Mouse (Mus musculus): ENCODE measurements at regions not wholly inside any gene's neighbourhood (a gene's known extent, or its start where the extent isn't known, plus 50 kb on each side); places are given as distances from the start of the nearest gene placed in this dataset.

DNA sequence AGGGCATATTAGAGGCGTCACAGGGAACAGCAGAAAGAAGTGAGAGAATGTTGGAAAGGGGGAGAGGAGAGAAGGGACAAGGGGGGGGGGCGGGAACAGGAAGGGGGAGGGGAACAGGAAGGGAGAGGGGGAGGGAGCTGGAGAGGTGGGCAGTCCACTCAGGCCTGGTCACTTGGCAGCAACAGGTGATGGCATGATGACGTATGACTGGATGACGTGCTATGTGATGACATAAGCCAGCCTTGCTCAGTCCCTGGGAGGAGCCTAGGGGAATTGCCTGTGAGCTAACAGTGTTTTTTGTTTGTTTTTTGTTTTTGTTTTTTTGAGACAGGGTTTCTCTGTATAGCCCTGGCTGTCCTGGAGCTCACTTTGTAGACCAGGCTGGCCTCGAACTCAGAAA lies 80.6 kb downstream of the Sik1 start:
- Histone ChIP-seq H3K36me3 (replicated peaks; ENCODE audit: low read length) (peaks cover 3% of the 10 kb centered on the region), H3K27me3 (replicated peaks) (peaks cover 51% of the 10 kb centered on the region), H3K9me3 (peaks cover 41% of the 10 kb centered on the region), H3K4me3 (replicated peaks) (no peak overlapping the region), H3K4me1 (peaks cover 4% of the 10 kb centered on the region; the same call in 1 of the 2 replicates)
- TF ChIP-seq FLI1 (IDR thresholded peaks at IDR 0.05; ENCODE audit: low read length), result no peak
- no peak for TF ChIP-seq GATA1 (IDR thresholded peaks at IDR 0.05; ENCODE audit: borderline replicate concordance, low read length)

DNA sequence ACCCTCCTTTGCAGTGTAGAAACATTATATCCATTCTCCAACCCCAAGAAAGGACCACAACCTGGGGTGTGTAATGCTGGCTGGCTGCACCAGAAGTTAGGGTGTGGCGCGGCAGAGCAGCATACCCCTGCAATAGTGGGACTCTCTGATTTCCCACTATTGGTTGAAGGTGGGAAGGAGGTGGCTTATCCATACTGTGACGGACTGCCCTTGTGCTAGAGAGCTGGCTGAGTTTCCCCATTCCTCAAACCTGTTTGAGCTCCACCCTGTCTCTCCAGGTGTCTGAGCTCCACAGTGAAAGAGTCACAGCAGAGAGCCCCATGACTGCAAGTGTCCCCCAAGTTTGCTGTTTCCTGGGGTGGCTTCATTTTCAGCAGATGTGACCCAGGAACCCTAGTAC lies 79.6 kb downstream of the Sik1 start:
- Histone ChIP-seq H3K9me3 (peaks cover 32% of the 10 kb centered on the region), H3K4me1 (peaks cover 8% of the 10 kb centered on the region; the same call in 1 of the 2 replicates), H3K36me3 (replicated peaks; ENCODE audit: low read length) (no peaks in the 10 kb centered on the region), H3K27me3 (replicated peaks) (peaks cover 60% of the 10 kb centered on the region), H3K4me3 (replicated peaks) (no peak overlapping the region)
- TF ChIP-seq FLI1 (IDR thresholded peaks at IDR 0.05; ENCODE audit: low read length) (no peak), GATA1 (IDR thresholded peaks at IDR 0.05; ENCODE audit: borderline replicate concordance, low read length) (no peak)

- peaks cover 21% of the 10 kb centered on the region for H3K9me3 ChIP-seq
- H3K36me3 ChIP-seq (replicated peaks; ENCODE audit: low read length), result no peaks in the 10 kb centered on the region
- TF ChIP-seq GATA1 (IDR thresholded peaks at IDR 0.05; ENCODE audit: borderline replicate concordance, low read length) (no peak), FLI1 (IDR thresholded peaks at IDR 0.05; ENCODE audit: low read length) (no peak)
Measured at GRCm38 (mm10) chr17:31776949-31777607, 78.5 kb downstream of the Sik1 start.

GRCm38 (mm10) chr17:31777751-31778150 lies 77.9 kb downstream of the Sik1 start:
- no peak for TF ChIP-seq FLI1 (IDR thresholded peaks at IDR 0.05; ENCODE audit: low read length)
- no peak for TF ChIP-seq GATA1 (IDR thresholded peaks at IDR 0.05; ENCODE audit: borderline replicate concordance, low read length)

More at GRCm38 (mm10) chr17:31776949-31777607, 78.5 kb downstream of the Sik1 start:
- peaks cover 8% of the 10 kb centered on the region; the same call in 1 of the 2 replicates for H3K4me1 ChIP-seq
- H3K27me3 ChIP-seq (replicated peaks), result peaks cover 70% of the 10 kb centered on the region
- no peak overlapping the region for H3K4me3 ChIP-seq (replicated peaks)

DNA sequence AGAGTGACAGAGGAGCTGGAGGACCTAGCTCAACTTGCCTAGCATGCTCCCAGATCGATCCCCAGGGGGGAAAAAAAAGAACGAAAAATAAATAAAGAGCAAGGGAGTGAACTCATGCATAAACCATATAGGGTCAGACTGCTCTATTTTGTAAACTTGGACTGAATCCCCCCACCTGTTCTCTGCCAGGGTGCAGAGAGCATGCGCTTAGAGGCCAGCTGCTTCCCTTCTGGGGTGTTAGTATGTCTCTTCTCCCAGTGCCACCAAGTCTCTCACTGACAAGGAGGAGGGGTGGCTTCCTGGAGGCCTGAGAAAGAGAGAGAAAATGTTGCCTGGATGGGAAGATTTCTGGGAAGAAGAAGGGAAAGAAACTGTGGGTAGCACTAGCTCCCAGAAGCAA lies 76.1 kb downstream of the Sik1 start:
- no peak for TF ChIP-seq FLI1 (IDR thresholded peaks at IDR 0.05; ENCODE audit: low read length)
- TF ChIP-seq GATA1 (IDR thresholded peaks at IDR 0.05; ENCODE audit: borderline replicate concordance, low read length), result no peak

More at GRCm38 (mm10) chr17:31777751-31778150, 77.9 kb downstream of the Sik1 start:
- H3K9me3 ChIP-seq, result peaks cover 17% of the 10 kb centered on the region
- no peaks in the 10 kb centered on the region for H3K36me3 ChIP-seq (replicated peaks; ENCODE audit: low read length)
- H3K4me3 ChIP-seq (replicated peaks), result no peak overlapping the region
- peaks cover 71% of the 10 kb centered on the region for H3K27me3 ChIP-seq (replicated peaks)
- H3K4me1 ChIP-seq, result peaks cover 8% of the 10 kb centered on the region; the same call in 1 of the 2 replicates

DNA sequence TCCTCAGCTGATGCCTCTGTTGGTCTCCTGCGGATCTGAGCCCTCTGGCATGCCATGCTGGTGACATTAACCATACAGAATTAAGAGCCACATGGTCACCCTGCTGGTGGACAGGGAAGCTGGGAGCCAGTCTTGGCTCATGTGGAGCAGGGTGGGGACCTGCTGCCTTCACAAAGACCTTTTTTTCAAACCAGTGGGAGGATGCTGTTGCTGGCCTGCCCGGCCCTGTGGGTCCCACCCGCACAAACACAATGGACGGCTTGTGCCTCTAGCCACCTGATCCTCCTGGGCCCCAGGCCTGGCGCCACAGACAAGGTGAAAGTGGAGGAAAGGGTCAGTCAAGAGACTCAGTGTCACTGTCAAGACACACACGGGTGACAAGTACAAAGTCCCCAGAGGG lies 73.4 kb downstream of the Sik1 start:
- H3K4me1 ChIP-seq, result peaks cover 8% of the 10 kb centered on the region; the same call in 1 of the 2 replicates
- peaks cover 20% of the 10 kb centered on the region for H3K9me3 ChIP-seq
- H3K27me3 ChIP-seq (replicated peaks), result peaks cover 75% of the 10 kb centered on the region
- H3K36me3 ChIP-seq (replicated peaks; ENCODE audit: low read length), result no peaks in the 10 kb centered on the region
- no peak for TF ChIP-seq FLI1 (IDR thresholded peaks at IDR 0.05; ENCODE audit: low read length)
- TF ChIP-seq GATA1 (IDR thresholded peaks at IDR 0.05; ENCODE audit: borderline replicate concordance, low read length), result no peak
- no peak overlapping the region for H3K4me3 ChIP-seq (replicated peaks)

More for the DNA sequence above, 76.1 kb downstream of the Sik1 start:
- H3K4me1 ChIP-seq, result peaks cover 8% of the 10 kb centered on the region; the same call in 1 of the 2 replicates
- H3K9me3 ChIP-seq, result peaks cover 3% of the 10 kb centered on the region; the same call in 1 of the 2 replicates
- no peaks in the 10 kb centered on the region for H3K36me3 ChIP-seq (replicated peaks; ENCODE audit: low read length)
- H3K27me3 ChIP-seq (replicated peaks), result peaks cover 71% of the 10 kb centered on the region
- no peak overlapping the region for H3K4me3 ChIP-seq (replicated peaks)

GRCm38 (mm10) chr17:31783071-31783470 lies 72.5 kb downstream of the Sik1 start:
- no peaks in the 10 kb centered on the region for H3K36me3 ChIP-seq (replicated peaks; ENCODE audit: low read length)
- no peak overlapping the region for H3K4me3 ChIP-seq (replicated peaks)
- H3K4me1 ChIP-seq, result peaks cover 9% of the 10 kb centered on the region; the same call in 1 of the 2 replicates
- peaks cover 23% of the 10 kb centered on the region for H3K9me3 ChIP-seq
- peaks cover 72% of the 10 kb centered on the region for H3K27me3 ChIP-seq (replicated peaks)
- TF ChIP-seq GATA1 (IDR thresholded peaks at IDR 0.05; ENCODE audit: borderline replicate concordance, low read length) (no peak), FLI1 (IDR thresholded peaks at IDR 0.05; ENCODE audit: low read length) (no peak)

GRCm38 (mm10) chr17:31788316-31788715 lies 67.3 kb downstream of the Sik1 start:
- Histone ChIP-seq H3K36me3 (replicated peaks; ENCODE audit: low read length) (no peaks in the 10 kb centered on the region), H3K4me1 (peaks cover 37% of the 10 kb centered on the region), H3K27me3 (replicated peaks) (peaks cover 75% of the 10 kb centered on the region), H3K9me3 (peaks cover 23% of the 10 kb centered on the region), H3K4me3 (replicated peaks) (no peak overlapping the region)
- TF ChIP-seq FLI1 (IDR thresholded peaks at IDR 0.05; ENCODE audit: low read length), result no peak
- no peak for TF ChIP-seq GATA1 (IDR thresholded peaks at IDR 0.05; ENCODE audit: borderline replicate concordance, low read length)

- H3K36me3 ChIP-seq (replicated peaks; ENCODE audit: low read length), result no peaks in the 10 kb centered on the region
- TF ChIP-seq GATA1 (IDR thresholded peaks at IDR 0.05; ENCODE audit: borderline replicate concordance, low read length) (no peak), FLI1 (IDR thresholded peaks at IDR 0.05; ENCODE audit: low read length) (no peak)
- H3K4me3 ChIP-seq (replicated peaks), result peak overlapping the region; percentile 60
- peaks cover 41% of the 10 kb centered on the region for H3K4me1 ChIP-seq
- peaks cover 23% of the 10 kb centered on the region for H3K9me3 ChIP-seq
- H3K27me3 ChIP-seq (replicated peaks), result peaks cover 83% of the 10 kb centered on the region
Measured at GRCm38 (mm10) chr17:31789068-31789583, 66.5 kb downstream of the Sik1 start.

GRCm38 (mm10) chr17:31789906-31790279 lies 65.7 kb downstream of the Sik1 start:
- peaks cover 87% of the 10 kb centered on the region for H3K27me3 ChIP-seq (replicated peaks)
- peak overlapping the region; percentile 1 for H3K4me3 ChIP-seq (replicated peaks)
- peaks cover 41% of the 10 kb centered on the region for H3K4me1 ChIP-seq
- H3K9me3 ChIP-seq, result peaks cover 22% of the 10 kb centered on the region
- TF ChIP-seq GATA1 (IDR thresholded peaks at IDR 0.05; ENCODE audit: borderline replicate concordance, low read length) (no peak), FLI1 (IDR thresholded peaks at IDR 0.05; ENCODE audit: low read length) (no peak)
- H3K36me3 ChIP-seq (replicated peaks; ENCODE audit: low read length), result no peaks in the 10 kb centered on the region
